Mouse (Mus musculus) bone marrow macrophage, adult 2 months (primary cell): ENCODE data around the gene Blm.

ENCODE experiments used
- CTCF ChIP-seq: IDR thresholded peaks from 2 replicates; pipeline ENCODE4 v1.5.1; 2012; ENCODE audit warnings: low read depth, mild to moderate bottlenecking, low read length, moderate library complexity
- POLR2A ChIP-seq: IDR thresholded peaks from 2 replicates; pipeline ENCODE4 v1.6.1; 2012; ENCODE audit warnings: mild to moderate bottlenecking, low read depth, low read length, borderline replicate concordance

DNA sequence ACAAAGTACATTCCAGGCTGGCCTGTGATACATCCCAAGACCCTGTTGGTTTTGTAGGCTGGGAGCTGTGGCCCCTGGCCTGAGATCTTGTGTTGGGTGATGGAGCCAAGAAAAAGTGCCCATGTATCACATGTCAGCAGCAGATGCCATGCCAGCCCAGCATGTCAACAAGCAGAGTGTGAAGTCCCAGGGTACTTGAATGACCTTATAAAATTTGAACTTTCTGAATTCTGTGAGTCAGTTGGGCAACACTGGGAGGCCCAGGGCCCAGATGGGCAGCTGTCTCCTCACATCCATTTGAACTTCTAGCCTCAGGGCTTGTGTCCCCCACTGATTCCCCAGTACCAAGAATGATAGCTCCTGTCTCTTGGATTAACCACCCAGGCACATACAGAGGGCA is 117.3 kb downstream of the Blm start:
- TF ChIP-seq CTCF (no peak), POLR2A (no peak)
